Mouse (Mus musculus): ENCODE results near the gene Capn2. TPM values are rescaled to one million over a fixed set of nuclear protein-coding genes. Genes with fewer than 3 reads are reported as not detected.

Gene Capn2
- polyA plus RNA-seq (2015; fragmentation: Nextera tagmentation; extraction: Ambion mirVana): 93.9 and 102 TPM in 2 replicates

GRCm38 (mm10) chr1:182516758-182517676, at the start of gene Capn2:
Gene Capn2, minus strand, starts transcription at chr1:182517608.
- Histone ChIP-seq H3K4me1 (ENCODE audit: control insufficient read depth, insufficient read depth, low read depth, low read length) (peaks cover 16% of the 10 kb centered on the region), H3K27me3 (replicated peaks; ENCODE audit: control insufficient read depth, insufficient read depth, low read length) (no peaks in the 10 kb centered on the region), H3K4me2 (ENCODE audit: low read length) (peak within 1 kb of the TSS; percentile 86), H3K36me3 (ENCODE audit: control insufficient read depth, insufficient read depth, low read length) (no peaks in the 10 kb centered on the region), H3K9me3 (ENCODE audit: control insufficient read depth, low read length) (no peaks in the 10 kb centered on the region), H3K27ac (ENCODE audit: low read depth, low read length) (peak within 1 kb of the TSS; percentile 87), H3K4me3 (ENCODE audit: low read length) (peak within 1 kb of the TSS; percentile 78), H3K9ac (ENCODE audit: low read depth, low read length) (peak within 1 kb of the TSS; percentile 94)
- under 1% methylated on average over 83 of the region's 84 CpGs for WGBS
- peak; percentile 97 for ATAC-seq

GRCm38 (mm10) chr1:182565351-182565835, 48.0 kb upstream of the Capn2 start:
- WGBS: 93% methylated on average over 6 of the region's 6 CpGs

GRCm38 (mm10) chr1:182564408-182565120, 47.2 kb upstream of the Capn2 start, which contains the start of gene Capn8:
Gene Capn8, plus strand, starts transcription at chr1:182565007.
- no peak for ATAC-seq
- Histone ChIP-seq H3K36me3 (ENCODE audit: control insufficient read depth, insufficient read depth, low read length) (no peaks in the 10 kb centered on the region), H3K4me3 (ENCODE audit: low read length) (no peak within 1 kb of the TSS), H3K27ac (ENCODE audit: low read depth, low read length) (no peak within 1 kb of the TSS), H3K27me3 (replicated peaks; ENCODE audit: control insufficient read depth, insufficient read depth, low read length) (no peaks in the 10 kb centered on the region), H3K9me3 (ENCODE audit: control insufficient read depth, low read length) (no peaks in the 10 kb centered on the region), H3K9ac (ENCODE audit: low read depth, low read length) (no peak within 1 kb of the TSS), H3K4me1 (ENCODE audit: control insufficient read depth, insufficient read depth, low read depth, low read length) (peaks cover 6% of the 10 kb centered on the region), H3K4me2 (ENCODE audit: low read length) (no peak within 1 kb of the TSS)
- 73% methylated on average over 5 of the region's 5 CpGs for WGBS

More at GRCm38 (mm10) chr1:182565351-182565835, 48.0 kb upstream of the Capn2 start:
- Histone ChIP-seq H3K27me3 (replicated peaks; ENCODE audit: control insufficient read depth, insufficient read depth, low read length) (no peaks in the 10 kb centered on the region), H3K27ac (ENCODE audit: low read depth, low read length) (no peak overlapping the region), H3K4me1 (ENCODE audit: control insufficient read depth, insufficient read depth, low read depth, low read length) (peaks cover 6% of the 10 kb centered on the region), H3K4me2 (ENCODE audit: low read length) (no peak overlapping the region), H3K36me3 (ENCODE audit: control insufficient read depth, insufficient read depth, low read length) (no peaks in the 10 kb centered on the region), H3K4me3 (ENCODE audit: low read length) (no peak overlapping the region), H3K9me3 (ENCODE audit: control insufficient read depth, low read length) (no peaks in the 10 kb centered on the region), H3K9ac (ENCODE audit: low read depth, low read length) (no peak overlapping the region)
- ATAC-seq: no peak

- peaks cover 6% of the 10 kb centered on the region for H3K4me1 ChIP-seq (ENCODE audit: control insufficient read depth, insufficient read depth, low read depth, low read length)
- no peaks in the 10 kb centered on the region for H3K9me3 ChIP-seq (ENCODE audit: control insufficient read depth, low read length)
- ATAC-seq: no peak
- no peak overlapping the region for H3K27ac ChIP-seq (ENCODE audit: low read depth, low read length)
- 44% methylated on average over 16 of the region's 16 CpGs for WGBS
- H3K4me3 ChIP-seq (ENCODE audit: low read length): no peak overlapping the region
- H3K4me2 ChIP-seq (ENCODE audit: low read length): peak overlapping the region; percentile 15
- H3K36me3 ChIP-seq (ENCODE audit: control insufficient read depth, insufficient read depth, low read length): no peaks in the 10 kb centered on the region
- no peak overlapping the region for H3K9ac ChIP-seq (ENCODE audit: low read depth, low read length)
- no peaks in the 10 kb centered on the region for H3K27me3 ChIP-seq (replicated peaks; ENCODE audit: control insufficient read depth, insufficient read depth, low read length)
These were observed 45.4 kb upstream of the Capn2 start for GRCm38 (mm10) chr1:182562576-182563370.

GRCm38 (mm10) chr1:182561945-182562514, 44.6 kb upstream of the Capn2 start:
- Histone ChIP-seq H3K4me3 (ENCODE audit: low read length) (no peak overlapping the region), H3K27me3 (replicated peaks; ENCODE audit: control insufficient read depth, insufficient read depth, low read length) (no peaks in the 10 kb centered on the region), H3K27ac (ENCODE audit: low read depth, low read length) (0 out of 2 replicates have a peak overlapping the region, but pooled peaks have one; percentile 6), H3K9me3 (ENCODE audit: control insufficient read depth, low read length) (no peaks in the 10 kb centered on the region), H3K4me2 (ENCODE audit: low read length) (no peak overlapping the region; the same call in 1 of the 2 replicates), H3K36me3 (ENCODE audit: control insufficient read depth, insufficient read depth, low read length) (no peaks in the 10 kb centered on the region), H3K4me1 (ENCODE audit: control insufficient read depth, insufficient read depth, low read depth, low read length) (peaks cover 6% of the 10 kb centered on the region), H3K9ac (ENCODE audit: low read depth, low read length) (no peak overlapping the region)
- WGBS: 63% methylated on average over 11 of the region's 11 CpGs
- ATAC-seq: no peak

GRCm38 (mm10) chr1:182560390-182561098, 43.1 kb upstream of the Capn2 start:
- H3K36me3 ChIP-seq (ENCODE audit: control insufficient read depth, insufficient read depth, low read length): no peaks in the 10 kb centered on the region
- WGBS: 15% methylated on average over 3 of the region's 3 CpGs

GRCm38 (mm10) chr1:182559530-182559929, 42.1 kb upstream of the Capn2 start:
- Histone ChIP-seq H3K4me3 (ENCODE audit: low read length) (no peak overlapping the region), H3K27me3 (replicated peaks; ENCODE audit: control insufficient read depth, insufficient read depth, low read length) (no peaks in the 10 kb centered on the region), H3K36me3 (ENCODE audit: control insufficient read depth, insufficient read depth, low read length) (no peaks in the 10 kb centered on the region), H3K9me3 (ENCODE audit: control insufficient read depth, low read length) (no peaks in the 10 kb centered on the region), H3K4me1 (ENCODE audit: control insufficient read depth, insufficient read depth, low read depth, low read length) (peaks cover 6% of the 10 kb centered on the region), H3K9ac (ENCODE audit: low read depth, low read length) (no peak overlapping the region), H3K27ac (ENCODE audit: low read depth, low read length) (no peak overlapping the region), H3K4me2 (ENCODE audit: low read length) (no peak overlapping the region)
- ATAC-seq: no peak
- 89% methylated on average over 10 of the region's 11 CpGs for WGBS

More at GRCm38 (mm10) chr1:182560390-182561098, 43.1 kb upstream of the Capn2 start:
- Histone ChIP-seq H3K4me1 (ENCODE audit: control insufficient read depth, insufficient read depth, low read depth, low read length) (peaks cover 6% of the 10 kb centered on the region), H3K4me3 (ENCODE audit: low read length) (no peak overlapping the region), H3K4me2 (ENCODE audit: low read length) (no peak overlapping the region), H3K27ac (ENCODE audit: low read depth, low read length) (no peak overlapping the region), H3K9me3 (ENCODE audit: control insufficient read depth, low read length) (no peaks in the 10 kb centered on the region), H3K9ac (ENCODE audit: low read depth, low read length) (no peak overlapping the region), H3K27me3 (replicated peaks; ENCODE audit: control insufficient read depth, insufficient read depth, low read length) (no peaks in the 10 kb centered on the region)
- ATAC-seq: peak; percentile 72

GRCm38 (mm10) chr1:182558271-182558670, 40.9 kb upstream of the Capn2 start:
- no peak for ATAC-seq
- no peaks in the 10 kb centered on the region for H3K27me3 ChIP-seq (replicated peaks; ENCODE audit: control insufficient read depth, insufficient read depth, low read length)
- H3K4me1 ChIP-seq (ENCODE audit: control insufficient read depth, insufficient read depth, low read depth, low read length): peaks cover 6% of the 10 kb centered on the region
- H3K4me2 ChIP-seq (ENCODE audit: low read length): no peak overlapping the region
- H3K9ac ChIP-seq (ENCODE audit: low read depth, low read length): no peak overlapping the region
- 82% methylated on average over 4 of the region's 4 CpGs for WGBS
- H3K36me3 ChIP-seq (ENCODE audit: control insufficient read depth, insufficient read depth, low read length): no peaks in the 10 kb centered on the region
- H3K9me3 ChIP-seq (ENCODE audit: control insufficient read depth, low read length): no peaks in the 10 kb centered on the region
- no peak overlapping the region for H3K4me3 ChIP-seq (ENCODE audit: low read length)
- H3K27ac ChIP-seq (ENCODE audit: low read depth, low read length): no peak overlapping the region

Data from hindbrain, embryonic 16.5 days (tissue).